Mouse (Mus musculus): ENCODE measurements around the gene Syt6.
A peak's percentile ranks its signal among the peaks of the same experiment; 100 is the strongest.

The Syt6 gene

DNA sequence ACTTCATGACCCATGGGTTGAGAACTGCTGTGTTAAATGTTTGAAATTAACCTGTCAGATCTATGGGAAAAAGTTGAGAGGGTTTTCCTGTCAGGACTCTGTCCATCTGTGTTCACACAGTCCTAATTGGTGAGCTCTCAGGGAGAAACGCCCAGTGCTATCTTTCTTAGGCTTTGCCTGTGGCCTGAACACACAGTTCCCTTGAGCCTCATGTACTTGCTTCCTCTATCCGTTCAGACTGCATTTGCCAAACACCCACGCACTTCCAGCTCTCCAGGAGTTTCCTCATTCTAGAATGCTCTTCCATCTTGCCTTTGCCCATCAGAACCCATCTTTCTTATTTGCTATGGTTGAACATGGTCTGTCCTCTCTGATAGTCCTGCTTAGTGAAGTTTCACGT, 73.5 kb downstream of the Syt6 start:
- DNase-seq (ENCODE audit: low read depth) = no peak

DNA sequence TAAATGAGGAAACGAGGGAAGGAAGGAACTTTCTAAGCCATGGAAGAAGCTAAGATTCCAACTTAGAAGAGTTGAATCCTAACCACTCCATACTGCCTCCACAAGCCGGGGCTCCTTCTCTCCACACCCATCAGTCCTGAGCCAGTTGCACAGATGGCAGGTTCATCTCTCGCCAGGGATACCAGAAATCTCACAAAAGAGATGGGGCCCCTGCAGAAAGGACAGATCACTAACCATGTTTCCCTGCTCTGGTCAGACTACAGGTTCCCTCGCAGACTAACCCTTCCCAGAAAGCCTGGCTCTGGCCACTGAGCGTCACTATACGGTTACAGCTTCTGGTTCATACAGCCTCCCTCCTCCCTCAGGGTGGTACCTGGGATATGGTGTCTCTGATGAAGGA, 74.7 kb downstream of the Syt6 start:
- DNase-seq (ENCODE audit: low read depth) = no peak

DNA sequence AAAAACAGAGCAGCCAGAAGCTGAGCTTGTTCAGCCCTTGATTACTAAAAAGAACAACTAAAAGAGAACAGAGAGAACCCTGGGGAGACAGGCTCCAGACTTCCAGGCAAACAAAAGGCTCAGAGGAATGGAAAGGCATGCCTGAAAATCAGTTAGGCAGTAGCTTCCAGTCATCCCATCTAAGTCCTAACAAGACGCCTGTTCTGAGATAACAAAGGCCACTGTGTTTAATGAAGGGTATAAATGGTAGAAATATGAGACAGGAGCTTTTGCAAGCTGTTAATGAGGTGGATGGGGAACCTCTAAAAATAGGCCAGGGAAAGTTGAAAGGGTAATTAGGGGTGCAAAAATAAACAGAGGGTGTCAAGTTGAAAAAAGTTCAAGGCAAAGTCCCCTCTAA, 75.4 kb downstream of the Syt6 start:
- no peak for DNase-seq (ENCODE audit: low read depth)

DNA sequence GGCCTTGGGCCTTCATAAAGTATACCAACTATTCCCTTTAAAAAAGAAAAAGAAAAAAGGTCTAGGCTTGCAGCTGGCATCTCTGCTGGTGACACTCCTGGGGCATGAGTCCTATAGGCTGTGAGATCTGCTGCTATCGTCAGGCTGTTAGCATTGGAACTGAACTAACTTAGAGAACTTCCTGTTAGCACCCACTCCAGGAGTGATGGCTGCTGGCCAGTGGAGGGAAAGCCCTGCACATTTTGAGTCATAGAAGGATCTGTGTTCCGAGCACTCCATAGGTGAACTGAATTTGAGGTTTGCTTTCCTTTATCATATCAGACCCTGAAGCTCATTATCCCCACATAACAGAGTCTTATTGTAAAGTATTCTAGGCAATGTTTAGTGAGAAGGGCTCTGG, 85.0 kb downstream of the Syt6 start:
- DNase-seq (ENCODE audit: low read depth) = no peak

DNA sequence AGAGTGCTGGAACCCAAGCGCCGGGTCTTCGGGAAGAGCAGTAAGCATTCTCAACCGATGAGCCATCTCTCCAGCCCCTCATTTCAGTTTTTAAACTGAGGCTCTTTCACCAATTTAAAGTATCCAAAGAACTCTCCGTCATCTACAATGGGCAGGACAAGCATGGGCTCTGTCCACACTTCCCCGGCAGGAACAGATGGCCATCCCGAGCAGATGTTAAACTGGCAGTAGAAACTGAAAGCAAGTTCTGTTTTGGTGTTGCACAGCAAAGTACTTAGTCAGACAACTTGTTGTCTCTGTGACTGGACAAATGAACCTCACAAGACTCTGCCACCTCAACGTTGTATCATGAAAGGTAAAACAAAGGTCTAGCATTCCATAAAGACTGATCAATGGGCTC, 86.7 kb downstream of the Syt6 start:
- no peak for DNase-seq (ENCODE audit: low read depth)

DNA sequence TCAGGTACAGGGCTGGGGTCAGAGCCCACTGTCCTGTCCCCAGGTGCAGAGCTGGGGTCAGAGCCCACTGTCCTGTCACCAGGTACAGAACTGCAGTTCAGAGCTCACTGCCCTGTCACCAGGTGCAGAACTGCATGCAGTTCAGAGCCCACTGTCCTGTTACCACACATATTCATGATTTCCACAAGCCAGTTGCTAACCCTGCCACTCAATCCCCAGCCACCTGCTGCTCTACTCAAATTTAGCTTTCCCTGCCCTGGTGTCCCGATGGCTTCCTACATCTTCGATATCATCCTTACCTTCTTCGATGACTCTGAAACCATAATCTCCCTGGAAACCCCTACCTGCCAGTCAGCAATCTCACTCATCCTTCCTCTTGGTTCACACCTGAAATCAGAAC, 88.4 kb downstream of the Syt6 start:
- DNase-seq (ENCODE audit: low read depth) = no peak

DNA sequence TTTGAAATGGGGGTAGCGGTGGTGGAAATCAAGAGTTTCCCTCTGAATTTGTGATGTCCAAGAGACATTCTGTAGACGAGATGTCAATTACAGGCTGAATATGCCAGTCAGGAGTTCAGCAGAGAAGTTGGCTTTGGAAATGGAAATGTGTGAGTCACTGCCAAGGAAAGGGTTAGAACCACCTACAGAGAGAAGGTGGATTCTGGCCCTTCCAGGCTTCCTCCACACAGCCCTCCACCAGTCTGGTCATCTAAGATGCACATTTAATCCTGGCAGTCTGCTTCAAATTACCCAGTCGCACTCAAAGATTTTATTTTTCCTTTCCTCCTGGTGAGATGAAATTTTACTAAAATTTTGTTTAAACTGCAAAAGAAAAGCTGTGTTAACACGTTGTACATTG, 97.1 kb downstream of the Syt6 start:
- no peak for DNase-seq (ENCODE audit: low read depth)

DNA sequence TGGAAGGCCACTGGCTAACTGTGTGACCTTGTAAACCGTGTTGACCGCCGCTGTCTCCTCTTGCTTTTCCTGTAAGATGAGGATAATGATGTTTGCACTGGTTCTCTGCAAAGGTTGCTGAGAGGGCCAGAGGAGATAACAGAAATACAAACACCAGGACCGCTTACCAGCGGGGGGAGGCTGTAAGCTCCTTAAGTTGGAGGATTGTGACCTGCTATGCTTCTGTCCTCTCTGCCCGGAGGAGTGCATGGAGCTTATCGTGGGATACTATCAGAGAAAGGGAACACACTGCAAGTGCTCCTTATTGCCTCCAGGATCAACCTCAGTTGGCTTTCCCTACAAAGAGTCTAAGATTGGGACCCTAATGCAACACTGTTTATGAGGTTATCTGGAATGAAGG, 97.7 kb downstream of the Syt6 start:
- no peak for DNase-seq (ENCODE audit: low read depth)

DNA sequence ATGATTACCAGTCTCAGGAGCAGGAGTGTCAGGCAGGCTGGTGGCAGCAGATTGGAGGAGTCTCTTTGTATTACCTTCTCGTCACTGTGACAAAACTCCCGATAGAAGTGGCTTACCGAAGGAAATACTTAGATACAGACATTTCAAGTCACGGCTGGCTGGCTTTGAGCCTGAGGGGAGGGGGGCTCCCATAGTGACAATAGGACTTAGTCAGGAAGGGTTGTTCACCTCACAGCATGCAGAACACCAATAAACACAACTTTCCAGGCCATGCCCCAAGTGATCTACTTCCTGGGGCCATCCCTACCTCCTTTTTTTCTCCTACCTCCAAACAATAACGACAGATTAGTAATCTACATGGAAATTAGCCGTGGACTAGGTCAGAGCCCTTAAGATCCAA, 103.8 kb downstream of the Syt6 start:
- DNase-seq (ENCODE audit: low read depth) = no peak

DNA sequence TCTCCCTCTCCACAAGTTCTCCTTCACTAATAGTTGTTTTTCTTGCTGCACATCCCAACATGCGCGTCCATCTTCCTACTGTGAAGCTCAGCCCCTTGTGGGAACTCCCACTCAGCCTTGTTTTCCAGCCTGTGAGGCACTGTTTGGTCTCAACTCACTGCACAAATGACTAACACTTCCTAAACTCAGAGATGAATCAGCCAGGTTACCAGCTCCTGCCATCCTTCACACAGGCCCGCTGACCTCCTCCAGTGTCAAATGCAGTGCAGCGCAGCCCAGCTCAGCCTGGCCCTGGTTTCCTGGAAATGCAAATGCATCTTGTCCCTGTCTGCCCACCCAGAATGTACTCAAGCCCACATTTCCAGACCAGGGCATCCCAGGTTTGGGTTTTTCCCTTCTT, 107.4 kb downstream of the Syt6 start:
- DNase-seq (ENCODE audit: low read depth) = peak; percentile 11

DNA sequence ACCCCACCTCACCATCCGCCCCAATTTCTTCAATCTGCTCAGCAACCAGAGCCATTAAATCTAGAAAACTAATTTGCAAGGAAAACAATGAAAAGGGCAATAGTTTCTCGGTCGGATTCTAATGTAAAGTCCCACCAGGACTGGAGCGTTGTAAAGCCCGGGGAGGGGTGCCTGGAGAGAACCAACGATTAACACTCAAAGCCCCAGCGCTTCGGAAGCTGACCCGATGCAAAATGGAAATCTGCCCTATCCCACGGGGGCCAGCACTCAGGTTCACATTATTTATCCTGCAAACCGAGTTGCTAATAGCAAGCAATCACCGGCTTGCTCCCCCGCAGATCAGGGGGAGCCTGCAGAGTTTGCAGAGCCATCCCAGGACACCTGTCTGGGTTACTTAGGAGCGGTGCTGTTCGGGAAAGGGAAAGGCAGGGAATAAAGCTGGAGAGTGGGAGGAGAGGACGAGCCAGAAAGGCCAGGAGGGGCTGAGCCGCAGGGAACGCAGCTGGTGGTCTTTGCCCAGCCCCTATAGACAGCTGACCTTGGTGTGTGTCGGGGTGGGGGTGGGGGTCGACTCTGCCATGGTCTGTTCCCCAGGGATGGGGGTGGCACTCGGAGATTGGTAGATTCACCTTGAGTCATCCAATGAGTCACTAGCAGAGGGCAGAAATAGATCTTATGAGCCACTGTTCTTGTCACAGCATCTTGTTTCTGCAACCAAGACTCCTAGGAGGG, 108.4 kb downstream of the Syt6 start:
- DNase-seq (ENCODE audit: low read depth) = no peak

DNA sequence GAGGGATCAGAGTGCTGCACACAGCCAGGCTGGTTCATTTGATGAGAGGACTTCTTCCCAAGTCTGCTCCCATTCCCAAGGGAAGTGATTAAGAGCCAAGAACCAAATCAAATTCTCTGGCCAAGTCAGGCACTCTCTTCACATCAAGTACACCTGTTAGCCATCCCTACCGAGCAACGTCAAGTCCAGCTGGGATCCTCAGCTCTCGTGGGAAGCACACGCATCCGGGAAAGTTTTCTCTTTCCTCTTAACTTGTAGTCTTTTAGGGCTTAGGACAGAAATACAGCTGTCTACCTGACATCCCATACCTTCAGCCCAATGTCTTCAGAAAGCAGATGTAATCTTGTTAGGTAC, 108.9 kb downstream of the Syt6 start:
- no peak for DNase-seq (ENCODE audit: low read depth)

DNA sequence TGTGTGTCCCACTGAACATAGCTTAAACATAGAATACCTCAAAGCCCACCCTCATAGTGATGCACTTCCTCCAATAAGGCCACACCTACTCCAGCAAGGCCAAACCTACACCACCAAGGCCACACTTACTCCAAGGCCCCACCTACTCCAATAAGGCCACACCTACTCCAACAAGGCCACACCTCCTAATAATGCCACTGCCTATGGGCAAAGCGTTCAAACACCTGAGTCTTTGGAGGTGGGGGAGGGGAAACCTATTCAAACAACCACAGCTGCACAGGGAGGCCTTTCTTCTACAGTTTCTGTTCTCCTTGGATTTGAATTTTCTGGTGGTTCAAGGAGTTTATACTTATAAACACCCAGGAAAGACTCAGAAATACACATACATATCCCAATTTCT, 114.0 kb downstream of the Syt6 start:
- no peak for DNase-seq (ENCODE audit: low read depth)

DNA sequence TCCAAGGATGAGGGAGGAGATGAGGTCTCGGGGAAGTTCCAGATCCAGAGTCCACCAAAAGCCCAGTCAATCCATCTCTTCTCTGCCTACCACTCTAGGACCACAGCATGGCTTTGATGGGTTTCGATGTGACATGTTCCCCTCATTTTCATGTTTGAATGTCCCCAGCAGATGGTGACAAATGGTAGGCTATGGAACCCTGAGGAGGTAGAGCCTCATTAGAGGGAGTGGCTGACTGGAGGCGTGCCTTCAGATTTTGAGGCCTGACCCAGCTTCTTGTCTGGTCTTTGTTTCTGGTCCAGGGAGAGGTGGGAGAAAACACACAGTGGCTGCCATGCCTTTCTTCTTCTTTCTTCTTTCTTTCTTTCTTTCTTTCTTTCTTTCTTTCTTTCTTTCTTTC, 115.5 kb downstream of the Syt6 start:
- peak; percentile 45 for DNase-seq (ENCODE audit: low read depth)
